ENCODE assay signal across 11 mouse cellular contexts in the genomic region with DNA sequence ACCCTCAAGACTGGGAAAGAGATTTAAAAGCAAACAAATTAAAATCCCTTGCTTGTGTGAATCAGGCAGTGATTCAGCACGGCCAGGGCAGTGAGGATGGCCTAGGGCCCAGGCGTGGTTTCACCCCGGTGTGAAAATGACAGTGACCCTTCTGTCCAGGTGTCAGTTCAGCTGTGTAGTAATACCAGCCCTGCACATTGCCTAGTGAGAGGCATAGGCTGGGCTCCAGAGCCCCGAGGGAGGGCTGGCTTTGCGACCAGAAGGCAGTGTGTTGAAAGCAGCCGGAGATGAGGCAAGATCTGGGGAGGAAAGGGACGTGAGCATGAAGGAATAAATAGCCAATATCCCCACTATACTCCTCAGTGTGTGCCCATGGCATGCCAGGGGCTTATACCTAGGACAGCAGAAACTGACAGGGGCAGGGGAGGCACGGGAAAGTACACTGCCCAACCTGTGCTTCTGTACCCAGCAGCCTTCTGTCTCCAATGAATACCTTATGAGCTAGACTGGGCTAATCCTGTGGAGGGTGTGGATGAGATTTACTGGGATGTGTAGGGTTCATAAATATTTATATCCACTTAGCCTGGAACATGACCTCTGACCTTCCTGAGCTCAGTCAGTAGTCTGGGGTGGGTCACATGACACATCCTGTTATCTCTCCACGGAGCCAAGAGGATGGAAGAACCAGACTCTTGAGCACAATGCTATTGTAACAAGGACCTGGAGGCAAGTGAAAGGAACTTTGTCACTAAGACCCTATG. TPM values are rescaled to one million over a fixed set of nuclear protein-coding genes. Genes with fewer than 3 reads are reported as not detected.
A peak's percentile ranks its signal among the peaks of the same experiment; 100 is the strongest.
DNase-seq lines count a peak whose midpoint lies in the region; ATAC-seq and TF ChIP-seq lines count a peak whose summit lies in the region.
"Had no signal": no experiment of that assay in that cellular context is flagged by ENCODE, and none has a peak within 500 bp of the region (broad histone marks: within the 10 kb centered on the region; RNA-seq: fewer than 3 reads in every experiment).

No protein-coding gene starts in this region.

- 76% methylated on average over 9 of the region's 9 CpGs for WGBS in kidney, adult 2 months

- no peaks in the 10 kb centered on the region for H3K4me1 ChIP-seq in kidney, adult 2 months (ENCODE audit: control insufficient read depth, insufficient read depth, low read length)

- H3K4me3 ChIP-seq in kidney, adult 2 months (ENCODE audit: insufficient read depth, low read depth, low read length) = no peak overlapping the region
- H3K4me3 ChIP-seq: layer of hippocampus, adult 2 months; limb, embryonic 13.5 days had no signal

- H3K36me3 ChIP-seq in kidney, adult 2 months (ENCODE audit: control insufficient read depth, insufficient read depth, low read length) = no peaks in the 10 kb centered on the region
- H3K36me3 ChIP-seq: limb, embryonic 13.5 days had no signal

- no peak for TF ChIP-seq CTCF in kidney, adult 2 months (conservative IDR thresholded peaks at IDR 0.05; ENCODE audit: insufficient read depth, insufficient read length, low read depth, low read length)

- no peak overlapping the region for H3K27ac ChIP-seq in kidney, adult 2 months (ENCODE audit: insufficient read depth, low read depth, low read length)
- H3K27ac ChIP-seq: layer of hippocampus, adult 2 months; limb, embryonic 13.5 days had no signal

- peak; percentile 3 for DNase-seq in kidney, adult 2 months
- no peak for DNase-seq in kidney, adult 8-10 months
- DNase-seq in NIH3T3 (ENCODE audit: low read depth) = peak; percentile 11
- DNase-seq in embryo, embryonic 11 days = peak; percentile 57
- DNase-seq in mesoderm, embryonic 11.5 days (ENCODE audit: low read depth, low spot score) = peak; percentile 41
- no peak for DNase-seq in layer of hippocampus, adult 9-10 months (ENCODE audit: low spot score)
- DNase-seq: spleen, adult 18-20 months; thymus, adult 18-20 months had no signal

- ATAC-seq in inflammation-experienced regulatory T-cells, adult 6 months = no peak

- no peak for TF ChIP-seq POLR2A in kidney, adult 2 months (IDR thresholded peaks at IDR 0.05; ENCODE audit: low read depth, low read length)

- no peaks in the 10 kb centered on the region for H3K27me3 ChIP-seq in kidney, adult 2 months (replicated peaks; ENCODE audit: control insufficient read depth, insufficient read depth, low read length)
- H3K27me3 ChIP-seq: limb, embryonic 13.5 days had no signal

RNA-seq across cellular contexts. Expression of a gene that starts 25.9 kb away (rescaled TPM):
- polyA plus RNA-seq in kidney, adult 2 months (2012; rRNA removed) = 149 and 162 TPM in 2 replicates
- polyA plus RNA-seq in inflammation-experienced regulatory T-cells, adult 6 months (2017; shearing (Covaris generic)) = 10 to 100 TPM in 2 of 3 experiments, 1 to 10 TPM in 1; 9.8 to 12.2 (median 10.0) TPM

Comparison
In these comparisons a context has a peak if more than half of its experiments do, and no peak if none do; other contexts are left out.
1. DNase-seq: peak in kidney, adult 2 months (single experiment), NIH3T3 (single experiment), embryo, embryonic 11 days (single experiment) and mesoderm, embryonic 11.5 days (single experiment); none in kidney, adult 8-10 months (0 of 2) and layer of hippocampus, adult 9-10 months (single experiment).
2. RNA of a gene that starts 25.9 kb away (polyA plus RNA-seq): 149 to 162 TPM in kidney, adult 2 months; 9.8 to 12.2 TPM in inflammation-experienced regulatory T-cells, adult 6 months; every median in the first group is over 10 times any median in the second.